Mouse (Mus musculus): Measurements from ENCODE around the gene Dcaf4. TPM values are rescaled to one million over a fixed set of nuclear protein-coding genes. Genes with fewer than 3 reads are reported as not detected.

Gene Dcaf4
- polyA plus RNA-seq, 1 experiment: 9.3 TPM

GRCm38 (mm10) chr12:83525822-83526544, 5.7 kb downstream of the Dcaf4 start:
- TF ChIP-seq POLR2A (IDR thresholded peaks at IDR 0.05; ENCODE audit: low read depth, low read length): no peak
- H3K36me3 ChIP-seq (ENCODE audit: control insufficient read depth, insufficient read depth, low read length): no peaks in the 10 kb centered on the region
- no peak overlapping the region for H3K27ac ChIP-seq (ENCODE audit: insufficient read depth, low read depth, low read length)
- H3K4me1 ChIP-seq (ENCODE audit: control insufficient read depth, insufficient read depth, insufficient read length, low read length): no peaks in the 10 kb centered on the region
- H3K27me3 ChIP-seq (ENCODE audit: control insufficient read depth, insufficient read depth, low read length): no peaks in the 10 kb centered on the region
- 70% methylated on average over 18 of the region's 18 CpGs for WGBS
- no peak overlapping the region for H3K4me3 ChIP-seq (ENCODE audit: low read depth, low read length)

GRCm38 (mm10) chr12:83527816-83528215, 7.5 kb downstream of the Dcaf4 start:
- TF ChIP-seq CTCF (IDR thresholded peaks at IDR 0.05; ENCODE audit: extremely low read depth, insufficient read length, insufficient replicate concordance, low read depth, low read length): no peak
- TF ChIP-seq POLR2A (IDR thresholded peaks at IDR 0.05; ENCODE audit: low read depth, low read length): no peak
- 0 out of 2 replicates have a peak, but pooled peaks cover 1% of the 10 kb centered on the region for H3K36me3 ChIP-seq (ENCODE audit: control insufficient read depth, insufficient read depth, low read length)
- no peak overlapping the region for H3K4me3 ChIP-seq (ENCODE audit: low read depth, low read length)
- no peak overlapping the region for H3K27ac ChIP-seq (ENCODE audit: insufficient read depth, low read depth, low read length)
- no peaks in the 10 kb centered on the region for H3K27me3 ChIP-seq (ENCODE audit: control insufficient read depth, insufficient read depth, low read length)
- WGBS: 85% methylated on average over 6 of the region's 6 CpGs
- H3K4me1 ChIP-seq (ENCODE audit: control insufficient read depth, insufficient read depth, insufficient read length, low read length): no peaks in the 10 kb centered on the region; the same call in 1 of the 2 replicates

- peaks cover 1% of the 10 kb centered on the region; the same call in 1 of the 2 replicates for H3K36me3 ChIP-seq (ENCODE audit: control insufficient read depth, insufficient read depth, low read length)
- H3K27ac ChIP-seq (ENCODE audit: insufficient read depth, low read depth, low read length): no peak overlapping the region
- H3K4me1 ChIP-seq (ENCODE audit: control insufficient read depth, insufficient read depth, insufficient read length, low read length): no peaks in the 10 kb centered on the region; the same call in 1 of the 2 replicates
- TF ChIP-seq CTCF (IDR thresholded peaks at IDR 0.05; ENCODE audit: extremely low read depth, insufficient read length, insufficient replicate concordance, low read depth, low read length) (no peak), POLR2A (IDR thresholded peaks at IDR 0.05; ENCODE audit: low read depth, low read length) (no peak)
- H3K27me3 ChIP-seq (ENCODE audit: control insufficient read depth, insufficient read depth, low read length): no peaks in the 10 kb centered on the region
- WGBS: 92% methylated on average over 5 of the region's 5 CpGs
- H3K4me3 ChIP-seq (ENCODE audit: low read depth, low read length): no peak overlapping the region
These were observed 8.4 kb downstream of the Dcaf4 start for GRCm38 (mm10) chr12:83528665-83529064.

DNA sequence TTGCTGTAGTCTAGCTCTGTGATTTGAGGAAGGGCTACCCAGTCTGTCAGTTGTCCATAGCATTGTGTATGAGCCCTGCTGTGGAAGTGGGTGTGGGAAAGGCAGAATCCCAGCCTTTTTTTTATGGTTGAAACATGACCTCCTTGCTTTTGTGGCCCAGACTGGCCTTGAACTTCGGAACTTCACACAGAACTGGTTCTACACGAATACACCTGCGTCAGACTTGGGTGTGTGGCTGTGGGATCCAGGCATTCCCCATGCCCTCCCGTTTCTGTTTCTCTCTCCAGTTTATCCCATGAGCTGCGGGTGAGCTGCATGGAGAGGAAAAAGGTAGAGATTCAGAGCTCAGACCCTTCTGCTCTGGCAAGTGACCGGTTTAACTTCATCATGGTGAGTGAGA, 11.7 kb downstream of the Dcaf4 start:
- no peak for TF ChIP-seq CTCF (IDR thresholded peaks at IDR 0.05; ENCODE audit: extremely low read depth, insufficient read length, insufficient replicate concordance, low read depth, low read length)
- no peak for TF ChIP-seq POLR2A (IDR thresholded peaks at IDR 0.05; ENCODE audit: low read depth, low read length)
- H3K4me1 ChIP-seq (ENCODE audit: control insufficient read depth, insufficient read depth, insufficient read length, low read length): no peaks in the 10 kb centered on the region; the same call in 1 of the 2 replicates
- WGBS: 52% methylated on average over 6 of the region's 6 CpGs
- no peaks in the 10 kb centered on the region for H3K27me3 ChIP-seq (ENCODE audit: control insufficient read depth, insufficient read depth, low read length)
- H3K36me3 ChIP-seq (ENCODE audit: control insufficient read depth, insufficient read depth, low read length): peaks cover 5% of the 10 kb centered on the region
- no peak overlapping the region for H3K4me3 ChIP-seq (ENCODE audit: low read depth, low read length)
- no peak overlapping the region for H3K27ac ChIP-seq (ENCODE audit: insufficient read depth, low read depth, low read length)

DNA sequence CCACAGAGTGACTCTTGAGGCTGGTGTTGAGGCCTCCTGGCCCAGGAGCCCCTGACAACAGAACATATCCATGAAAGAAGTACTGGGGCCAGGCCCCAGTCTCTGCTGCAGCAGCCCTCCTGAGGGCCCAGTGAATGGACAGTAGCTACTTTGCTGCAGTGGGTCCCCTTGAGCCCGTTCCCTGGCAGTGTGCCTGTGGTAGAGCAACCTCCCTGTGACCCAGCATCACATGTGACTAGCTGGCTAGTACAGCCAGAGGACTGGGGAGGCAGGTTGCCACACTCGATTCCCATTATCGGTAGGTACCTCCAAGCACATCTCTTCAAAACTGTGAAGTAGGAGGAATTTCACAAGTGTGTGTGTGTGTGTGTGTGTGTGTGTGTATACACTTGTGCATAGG, 12.7 kb downstream of the Dcaf4 start:
- Histone ChIP-seq H3K4me3 (ENCODE audit: low read depth, low read length) (no peak overlapping the region), H3K4me1 (ENCODE audit: control insufficient read depth, insufficient read depth, insufficient read length, low read length) (no peaks in the 10 kb centered on the region; the same call in 1 of the 2 replicates), H3K27me3 (ENCODE audit: control insufficient read depth, insufficient read depth, low read length) (no peaks in the 10 kb centered on the region), H3K36me3 (ENCODE audit: control insufficient read depth, insufficient read depth, low read length) (peaks cover 9% of the 10 kb centered on the region), H3K27ac (ENCODE audit: insufficient read depth, low read depth, low read length) (no peak overlapping the region)
- 91% methylated on average over 3 of the region's 3 CpGs for WGBS
- TF ChIP-seq POLR2A (IDR thresholded peaks at IDR 0.05; ENCODE audit: low read depth, low read length) (no peak), CTCF (IDR thresholded peaks at IDR 0.05; ENCODE audit: extremely low read depth, insufficient read length, insufficient replicate concordance, low read depth, low read length) (no peak)

DNA sequence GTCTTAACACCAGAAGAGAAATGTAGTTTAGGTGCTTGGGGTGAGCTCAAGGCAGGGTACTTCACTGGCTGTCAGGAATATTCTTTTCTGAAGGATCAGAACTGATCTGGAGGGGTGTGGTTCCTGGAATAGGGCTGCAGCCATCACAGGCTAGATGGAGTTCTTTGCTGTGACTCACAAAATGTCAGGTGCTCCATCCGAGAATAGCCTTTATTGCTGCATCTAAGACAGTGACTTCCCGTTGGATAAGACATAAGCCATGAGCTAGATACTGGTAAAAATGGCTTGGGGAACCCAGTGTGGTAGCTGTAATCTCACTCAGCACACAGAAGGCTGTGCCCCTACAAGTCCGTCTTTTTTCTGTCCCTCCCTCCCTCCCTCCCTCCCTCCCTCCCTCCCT, 13.9 kb downstream of the Dcaf4 start:
- Histone ChIP-seq H3K36me3 (ENCODE audit: control insufficient read depth, insufficient read depth, low read length) (peaks cover 10% of the 10 kb centered on the region), H3K27ac (ENCODE audit: insufficient read depth, low read depth, low read length) (no peak overlapping the region), H3K27me3 (ENCODE audit: control insufficient read depth, insufficient read depth, low read length) (no peaks in the 10 kb centered on the region), H3K4me3 (ENCODE audit: low read depth, low read length) (no peak overlapping the region), H3K4me1 (ENCODE audit: control insufficient read depth, insufficient read depth, insufficient read length, low read length) (no peaks in the 10 kb centered on the region; the same call in 1 of the 2 replicates)
- WGBS: 80% methylated on average over 3 of the region's 3 CpGs
- TF ChIP-seq POLR2A (IDR thresholded peaks at IDR 0.05; ENCODE audit: low read depth, low read length) (no peak), CTCF (IDR thresholded peaks at IDR 0.05; ENCODE audit: extremely low read depth, insufficient read length, insufficient replicate concordance, low read depth, low read length) (no peak)

GRCm38 (mm10) chr12:83535428-83535827, 15.2 kb downstream of the Dcaf4 start:
- Histone ChIP-seq H3K4me3 (ENCODE audit: low read depth, low read length) (no peak overlapping the region), H3K4me1 (ENCODE audit: control insufficient read depth, insufficient read depth, insufficient read length, low read length) (no peaks in the 10 kb centered on the region; the same call in 1 of the 2 replicates), H3K27me3 (ENCODE audit: control insufficient read depth, insufficient read depth, low read length) (no peaks in the 10 kb centered on the region), H3K36me3 (ENCODE audit: control insufficient read depth, insufficient read depth, low read length) (peaks cover 14% of the 10 kb centered on the region), H3K27ac (ENCODE audit: insufficient read depth, low read depth, low read length) (no peak overlapping the region)
- TF ChIP-seq CTCF (IDR thresholded peaks at IDR 0.05; ENCODE audit: extremely low read depth, insufficient read length, insufficient replicate concordance, low read depth, low read length): no peak
- TF ChIP-seq POLR2A (IDR thresholded peaks at IDR 0.05; ENCODE audit: low read depth, low read length): no peak
- WGBS: 88% methylated on average over 11 of the region's 11 CpGs
